Comparison of ENCODE assay signal across 8 mouse cellular contexts in genomic region chr5:121834991-121835747, GRCm38 (mm10). TPM values are rescaled to one million over a fixed set of nuclear protein-coding genes. Genes with fewer than 3 reads are reported as not detected.
DNase-seq lines count a peak whose midpoint lies in the region; ATAC-seq and TF ChIP-seq lines count a peak whose summit lies in the region.

No protein-coding gene starts in this region.

- H3ac ChIP-seq in C2C12 (ENCODE audit: control insufficient read depth, insufficient read length, low read depth), result peak overlapping the region; percentile 71

- peak overlapping the region; percentile 79 for H3K4me3 ChIP-seq in C2C12 (ENCODE audit: insufficient read depth, poor library complexity, severe bottlenecking)
- peak overlapping the region; percentile 80 for H3K4me3 ChIP-seq in forebrain, postnatal 0 days (ENCODE audit: low read depth, low read length)
- H3K4me3 ChIP-seq in liver, embryonic 14.5 days (ENCODE audit: insufficient read depth in 1 of 2, low read depth in 2 of 2, low read length in 2 of 2), result peak overlapping the region; percentile 80 to 92

- peaks cover 17% of the 10 kb centered on the region for H3K4me1 ChIP-seq in forebrain, postnatal 0 days (ENCODE audit: insufficient read depth)
- H3K4me1 ChIP-seq in liver, embryonic 14.5 days (replicated peaks; ENCODE audit: control insufficient read depth in 2 of 2, insufficient read depth in 2 of 2, low read length in 1 of 2), result peaks cover 28 to 31% of the 10 kb centered on the region in 2 experiments

- 45% methylated on average over 12 of the region's 12 CpGs for WGBS in forebrain, postnatal 0 days
- 9% methylated on average over 12 of the region's 12 CpGs for WGBS in liver, embryonic 14.5 days (ENCODE audit: insufficient replicate concordance)

- peaks cover 20% of the 10 kb centered on the region for H3K36me3 ChIP-seq in C2C12 (ENCODE audit: control insufficient read depth, insufficient read depth)
- no peaks in the 10 kb centered on the region for H3K36me3 ChIP-seq in forebrain, postnatal 0 days (ENCODE audit: insufficient read depth)
- no peaks in the 10 kb centered on the region for H3K36me3 ChIP-seq in liver, embryonic 14.5 days (replicated peaks; ENCODE audit: control insufficient read depth, insufficient read depth, low read depth)
- H3K36me3 ChIP-seq in splenic B cell, adult 2 months (ENCODE audit: control insufficient read depth, insufficient read depth, low read length, poor library complexity, severe bottlenecking), result no peaks in the 10 kb centered on the region

- H3K79me2 ChIP-seq in C2C12 (ENCODE audit: control insufficient read depth, insufficient read depth), result peaks cover 65% of the 10 kb centered on the region

- peaks cover 54% of the 10 kb centered on the region for H3K79me3 ChIP-seq in C2C12 (ENCODE audit: low read depth)

- DNase-seq in adrenal gland, adult 2 months, result peak; percentile 71
- DNase-seq in adrenal gland, postnatal 25 days, result no peak
- DNase-seq in forebrain, postnatal 0 days, result no peak
- no peak for DNase-seq in liver, embryonic 14.5 days (ENCODE audit: low read depth in 3 of 3, low spot score in 3 of 3)
- DNase-seq in splenic B cell, adult 2 months (ENCODE audit: low read depth, low spot score), result peak; percentile 43
- DNase-seq in thymus, postnatal 0 days (ENCODE audit: low spot score), result no peak
- no peak for DNase-seq in thymus, postnatal 10 days (ENCODE audit: low spot score in 2 of 2)

- peak overlapping the region; percentile 95 for H3K4me2 ChIP-seq in forebrain, postnatal 0 days (ENCODE audit: low read depth)
- H3K4me2 ChIP-seq in liver, embryonic 14.5 days (ENCODE audit: low read depth), result peak overlapping the region; percentile 84

- no peaks in the 10 kb centered on the region for H3K9me3 ChIP-seq in forebrain, postnatal 0 days (ENCODE audit: low read length)
- H3K9me3 ChIP-seq in liver, embryonic 14.5 days (ENCODE audit: control insufficient read depth, low read length), result no peaks in the 10 kb centered on the region

- no peak for TF ChIP-seq CTCF in C2C12 (IDR thresholded peaks at IDR 0.05; ENCODE audit: control insufficient read depth, insufficient read depth, insufficient read length)
- TF ChIP-seq CTCF in forebrain, postnatal 0 days (IDR thresholded peaks at IDR 0.05; ENCODE audit: low read depth), result no peak
- TF ChIP-seq CTCF in liver, embryonic 14.5 days (IDR thresholded peaks at IDR 0.05; ENCODE audit: low read depth), result no peak

- ATAC-seq in forebrain, postnatal 0 days, result no peak
- no peak for ATAC-seq in liver, embryonic 14.5 days (ENCODE audit: insufficient read depth)

- H3K27ac ChIP-seq in forebrain, postnatal 0 days (ENCODE audit: low read depth, low read length), result no peak overlapping the region
- peak overlapping the region; percentile 34; the same call in 1 of the 2 replicates for H3K27ac ChIP-seq in liver, embryonic 14.5 days

- no peak for TF ChIP-seq EP300 in liver, embryonic 14.5 days (IDR thresholded peaks at IDR 0.05; ENCODE audit: low read depth)

- no peak overlapping the region for H3K9ac ChIP-seq in forebrain, postnatal 0 days
- peak overlapping the region; percentile 77 for H3K9ac ChIP-seq in liver, embryonic 14.5 days (replicated peaks)

- H3K27me3 ChIP-seq in C2C12 (ENCODE audit: control insufficient read depth, insufficient read depth, insufficient read length), result no peaks in the 10 kb centered on the region
- H3K27me3 ChIP-seq in forebrain, postnatal 0 days (ENCODE audit: insufficient read depth, low read length), result no peaks in the 10 kb centered on the region; the same call in 1 of the 2 replicates
- peaks cover 3% of the 10 kb centered on the region; the same call in 1 of the 2 replicates for H3K27me3 ChIP-seq in liver, embryonic 14.5 days (ENCODE audit: control insufficient read depth, insufficient read depth, low read length)
- H3K27me3 ChIP-seq in splenic B cell, adult 2 months (ENCODE audit: control insufficient read depth, insufficient read depth, low read length, poor library complexity, severe bottlenecking), result no peaks in the 10 kb centered on the region

TF ChIP-seq in C2C12, 6 proteins besides CTCF, POLR2A, EP300 and RAD21:
- TF ChIP-seq MYOD1 (IDR thresholded peaks at IDR 0.05; ENCODE audit: control insufficient read depth, insufficient read length, low read depth) (no peak), USF1 (IDR thresholded peaks at IDR 0.05; ENCODE audit: low read depth) (no peak), MAX (IDR thresholded peaks at IDR 0.05) (no peak), CEBPB (IDR thresholded peaks at IDR 0.05; ENCODE audit: low read depth) (no peak), MYOG (IDR thresholded peaks at IDR 0.05; ENCODE audit: control insufficient read depth, extremely low read depth, insufficient read length) (no peak), FOSL1 (IDR thresholded peaks at IDR 0.05; ENCODE audit: insufficient read depth, low read length, poor library complexity, severe bottlenecking) (no peak)

RNA-seq across cellular contexts. Expression of gene Sh2b3, which starts 2.3 kb away (rescaled TPM):
- total RNA-seq in adrenal gland, adult 2 months (2021), result 10 to 100 TPM; 28.8 to 32.1 TPM
- 138 and 147 TPM in 2 replicates for polyA plus RNA-seq in adrenal gland, adult 2 months (2012; rRNA removed)
- 36.4 and 46.0 TPM in 2 replicates for total RNA-seq in adrenal gland, postnatal 25 days (2021)
- 46.2 TPM for polyA plus RNA-seq in C2C12 (2012; fragmentation: generic; extraction: Trizol)
- total RNA-seq in forebrain, postnatal 0 days (2014; rRNA removed), result 11.7 and 14.1 TPM in 2 replicates
- 4.6 and 6.2 TPM in 2 replicates for polyA plus RNA-seq in forebrain, postnatal 0 days (2015; fragmentation: Nextera tagmentation; extraction: Ambion mirVana)
- 7.2 and 8.6 TPM in 2 replicates for polyA plus RNA-seq in liver, embryonic 14.5 days (2012; rRNA removed)
- 5.4 and 5.6 TPM in 2 replicates for polyA plus RNA-seq in liver, embryonic 14.5 days (2014; fragmentation: Nextera tagmentation; extraction: Ambion mirVana)
- polyA plus RNA-seq in thymus, postnatal 0 days (2015; fragmentation: Nextera tagmentation; extraction: Ambion mirVana), result 13.1 and 13.9 TPM in 2 replicates

RNA-seq across cellular contexts. Expression of gene Pheta1, which starts 13.6 kb away (rescaled TPM):
- 1 to 10 TPM; 5.6 to 9.2 TPM for total RNA-seq in adrenal gland, adult 2 months (2021)
- polyA plus RNA-seq in adrenal gland, adult 2 months (2012; rRNA removed), result 24.3 and 27.4 TPM in 2 replicates
- total RNA-seq in adrenal gland, postnatal 25 days (2021), result 6.2 and 8.8 TPM in 2 replicates
- polyA plus RNA-seq in C2C12 (2012; fragmentation: generic; extraction: Trizol), result 12.9 TPM
- 49.7 and 51.5 TPM in 2 replicates for total RNA-seq in forebrain, postnatal 0 days (2014; rRNA removed)
- polyA plus RNA-seq in forebrain, postnatal 0 days (2015; fragmentation: Nextera tagmentation; extraction: Ambion mirVana), result 36.3 and 38.7 TPM in 2 replicates
- 2.4 and 2.8 TPM in 2 replicates for polyA plus RNA-seq in liver, embryonic 14.5 days (2012; rRNA removed)
- polyA plus RNA-seq in liver, embryonic 14.5 days (2014; fragmentation: Nextera tagmentation; extraction: Ambion mirVana), result 2.4 and 2.6 TPM in 2 replicates
- 14.0 and 15.2 TPM in 2 replicates for polyA plus RNA-seq in thymus, postnatal 0 days (2015; fragmentation: Nextera tagmentation; extraction: Ambion mirVana)

Comparison
In these comparisons a context has a peak if more than half of its experiments do, and no peak if none do; other contexts are left out.
1. DNase-seq: peak in adrenal gland, adult 2 months (single experiment) and splenic B cell, adult 2 months (single experiment); none in adrenal gland, postnatal 25 days (single experiment), forebrain, postnatal 0 days (single experiment), liver, embryonic 14.5 days (0 of 3), thymus, postnatal 0 days (single experiment) and thymus, postnatal 10 days (0 of 2).
2. Peak in every context shown above with its lines, with median percentiles within 50 percentile points of each other: H3K4me3 ChIP-seq.